Mouse (Mus musculus) neural tube, embryonic 11.5 days (tissue): ENCODE data around the gene Hap1. TPM values are rescaled to one million over a fixed set of nuclear protein-coding genes. Genes with fewer than 3 reads are reported as not detected.

ENCODE experiments used
- ATAC-seq: fragments of 200-750 bp; cut with Nextera tagmentation; 2 replicates; pipeline ENCODE4 v1.8.0; 2017; ENCODE audit warnings: moderate number of reproducible peaks, mild to moderate bottlenecking, moderate TSS enrichment, moderate library complexity; ENCODE audit not compliant: insufficient read depth, low FRiP score, low TSS enrichment
- DNase-seq: peaks from one replicate; pipeline ENCODE4 v3.0.0-alpha.2; 2015; ENCODE audit warnings: low spot score
- H3K27ac ChIP-seq: fragments of 300-500 bp; sonication (generic); 2 replicates; pipeline ENCODE4 v1.5.1; 2014; ENCODE audit warnings: low read depth, mild to moderate bottlenecking, low read length
- H3K27me3 ChIP-seq: fragments of 300-500 bp; sonication (generic); 2 replicates; pipeline ENCODE4 v1.6.1; 2014; ENCODE audit warnings: mild to moderate bottlenecking, low read length, mixed read lengths; ENCODE audit not compliant: control insufficient read depth, insufficient read depth
- H3K36me3 ChIP-seq: fragments of 300-500 bp; sonication (generic); 2 replicates; pipeline ENCODE4 v1.6.1; 2014; ENCODE audit warnings: mild to moderate bottlenecking, low read length, moderate library complexity, mixed read lengths; ENCODE audit not compliant: control insufficient read depth, insufficient read depth
- H3K4me1 ChIP-seq: fragments of 300-500 bp; sonication (generic); 2 replicates; pipeline ENCODE4 v1.6.1; 2014; ENCODE audit warnings: low read length, mixed read lengths; ENCODE audit not compliant: control insufficient read depth, insufficient read depth
- H3K4me2 ChIP-seq: fragments of 300-500 bp; sonication (generic); 2 replicates; pipeline ENCODE4 v1.6.1; 2014; ENCODE audit warnings: low read depth, mild to moderate bottlenecking, moderate library complexity
- H3K4me3 ChIP-seq: fragments of 300-500 bp; sonication (generic); 2 replicates; pipeline ENCODE4 v1.5.1; 2014; ENCODE audit warnings: low read depth, low read length
- H3K9ac ChIP-seq: fragments of 300-500 bp; sonication (generic); 2 replicates; pipeline ENCODE4 v1.6.1; 2014; ENCODE audit warnings: mild to moderate bottlenecking, low read length
- H3K9me3 ChIP-seq: fragments of 300-500 bp; sonication (generic); 2 replicates; pipeline ENCODE4 v1.6.1; 2016; ENCODE audit warnings: low read length; ENCODE audit not compliant: control insufficient read depth
- WGBS: fragments of 180-500 bp; shearing (Covaris S2); extraction: QIAGEN DNeasy Blood & Tissue Kit; methylation state at CpG from one replicate; pipeline ENCODE4 v1.1.7; 2014; 5-methylcytosine and 5-hydroxymethylcytosine counted together
- polyA plus RNA-seq: library from polyadenylated mRNA; unstranded; fragments of >200 nt; fragmentation: Nextera tagmentation; extraction: Ambion mirVana; gene quantifications from 2 replicates; pipeline ENCODE4 v1.2.1, GENCODE M21; 2014

The Hap1 gene
- polyA plus RNA-seq: 10.4 and 10.6 TPM in 2 replicates

- Histone ChIP-seq H3K4me2 (peak within 1 kb of the TSS; percentile 99), H3K27ac (no peak within 1 kb of the TSS), H3K4me1 (0 out of 2 replicates have a peak, but pooled peaks cover 2% of the 10 kb centered on the region), H3K36me3 (no peaks in the 10 kb centered on the region), H3K4me3 (peak within 1 kb of the TSS; percentile 72), H3K9ac (peak within 1 kb of the TSS; percentile 71), H3K9me3 (no peaks in the 10 kb centered on the region), H3K27me3 (peaks cover 25% of the 10 kb centered on the region)
- DNase-seq (peak; percentile 87), ATAC-seq (peak; percentile 76)
- WGBS: 1% methylated on average over 49 of the region's 49 CpGs
Measured at GRCm38 (mm10) chr11:100355972-100356818, at the start of gene Hap1. Gene Hap1 (minus strand): TSS chr11:100356128.

- Histone ChIP-seq H3K4me2 (no peak overlapping the region), H3K4me3 (no peak overlapping the region), H3K27ac (no peak overlapping the region), H3K9me3 (no peaks in the 10 kb centered on the region), H3K4me1 (no peaks in the 10 kb centered on the region; the same call in 1 of the 2 replicates), H3K9ac (no peak overlapping the region), H3K36me3 (no peaks in the 10 kb centered on the region), H3K27me3 (no peaks in the 10 kb centered on the region)
- 84% methylated on average over 3 of the region's 3 CpGs for WGBS
- ATAC-seq (no peak), DNase-seq (no peak)
Measured at GRCm38 (mm10) chr11:100404456-100405074, 48.6 kb upstream of the Hap1 start.

GRCm38 (mm10) chr11:100403445-100404134, 47.7 kb upstream of the Hap1 start:
- Histone ChIP-seq H3K36me3 (no peaks in the 10 kb centered on the region), H3K27me3 (no peaks in the 10 kb centered on the region), H3K4me2 (no peak overlapping the region), H3K4me3 (no peak overlapping the region), H3K9me3 (no peaks in the 10 kb centered on the region), H3K27ac (no peak overlapping the region), H3K9ac (no peak overlapping the region), H3K4me1 (no peaks in the 10 kb centered on the region)
- WGBS: 76% methylated on average over 10 of the region's 10 CpGs
- DNase-seq (no peak), ATAC-seq (no peak)

GRCm38 (mm10) chr11:100402682-100403081, 46.8 kb upstream of the Hap1 start:
- Histone ChIP-seq H3K36me3 (no peaks in the 10 kb centered on the region), H3K9me3 (no peaks in the 10 kb centered on the region), H3K4me1 (no peaks in the 10 kb centered on the region), H3K27ac (no peak overlapping the region), H3K4me2 (no peak overlapping the region), H3K4me3 (no peak overlapping the region), H3K27me3 (no peaks in the 10 kb centered on the region), H3K9ac (no peak overlapping the region)
- ATAC-seq (no peak), DNase-seq (no peak)
- 81% methylated on average over 2 of the region's 2 CpGs for whole genome bisulfite sequencing

- Histone ChIP-seq H3K27me3 (no peaks in the 10 kb centered on the region; the same call in 1 of the 2 replicates), H3K9me3 (no peaks in the 10 kb centered on the region), H3K4me3 (no peak overlapping the region), H3K4me1 (no peaks in the 10 kb centered on the region), H3K27ac (no peak overlapping the region), H3K9ac (no peak overlapping the region), H3K36me3 (no peaks in the 10 kb centered on the region), H3K4me2 (no peak overlapping the region)
- 40% methylated on average over 6 of the region's 6 CpGs for WGBS
- DNase-seq (no peak), ATAC-seq (no peak)
Measured at GRCm38 (mm10) chr11:100402240-100402639, 46.3 kb upstream of the Hap1 start.

- Histone ChIP-seq H3K9me3 (no peaks in the 10 kb centered on the region), H3K27me3 (peaks cover 10% of the 10 kb centered on the region), H3K4me3 (no peak overlapping the region), H3K27ac (no peak overlapping the region), H3K4me2 (no peak overlapping the region), H3K4me1 (peaks cover 2% of the 10 kb centered on the region; the same call in 1 of the 2 replicates), H3K36me3 (no peaks in the 10 kb centered on the region), H3K9ac (no peak overlapping the region)
- WGBS: 77% methylated on average over 6 of the region's 6 CpGs
- ATAC-seq: no peak
- DNase-seq: no peak
Measured at GRCm38 (mm10) chr11:100400842-100401241, 44.9 kb upstream of the Hap1 start.

GRCm38 (mm10) chr11:100399727-100400538, 44.0 kb upstream of the Hap1 start:
- no peak for DNase-seq
- no peaks in the 10 kb centered on the region for H3K9me3 ChIP-seq
- H3K4me2 ChIP-seq: no peak overlapping the region
- WGBS: 77% methylated on average over 12 of the region's 12 CpGs
- no peak overlapping the region for H3K9ac ChIP-seq
- no peak for ATAC-seq
- H3K4me3 ChIP-seq: no peak overlapping the region
- H3K4me1 ChIP-seq: peaks cover 7% of the 10 kb centered on the region; the same call in 1 of the 2 replicates
- no peak overlapping the region for H3K27ac ChIP-seq
- H3K27me3 ChIP-seq: peaks cover 16% of the 10 kb centered on the region
- H3K36me3 ChIP-seq: no peaks in the 10 kb centered on the region

- Histone ChIP-seq H3K27ac (no peak overlapping the region), H3K27me3 (peaks cover 16% of the 10 kb centered on the region), H3K4me3 (no peak overlapping the region), H3K4me1 (peaks cover 8% of the 10 kb centered on the region; the same call in 1 of the 2 replicates), H3K4me2 (no peak overlapping the region), H3K9me3 (no peaks in the 10 kb centered on the region), H3K9ac (no peak overlapping the region), H3K36me3 (no peaks in the 10 kb centered on the region)
- ATAC-seq (no peak), DNase-seq (no peak)
- 80% methylated on average over 9 of the region's 9 CpGs for WGBS
Measured at GRCm38 (mm10) chr11:100399320-100399719, 43.4 kb upstream of the Hap1 start.
